Mouse (Mus musculus): ENCODE measurements around the gene Zfp36l1.

Zfp36l1 gene

DNA sequence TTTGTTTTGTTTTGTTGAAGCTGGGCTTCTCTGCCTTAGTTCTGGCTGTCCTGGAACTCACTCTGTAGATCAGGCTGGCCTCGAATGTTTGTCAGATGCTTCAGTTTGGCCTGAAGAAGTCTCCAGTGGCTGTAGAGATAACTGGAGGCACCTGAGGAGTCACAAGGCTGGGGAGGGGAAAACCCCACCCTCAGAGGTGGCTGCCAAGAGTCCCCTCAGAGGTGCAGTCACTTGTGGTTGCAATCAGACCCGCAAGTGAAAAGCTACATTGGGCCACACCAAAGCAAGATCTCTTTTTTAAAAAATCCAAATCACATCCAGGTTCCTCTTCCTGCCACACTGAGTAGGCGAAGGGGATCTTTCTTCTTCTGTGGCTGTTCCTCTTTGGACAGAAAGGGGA is 43.8 kb downstream of the Zfp36l1 start:
- DNase-seq (ENCODE audit: low spot score) = no peak

DNA sequence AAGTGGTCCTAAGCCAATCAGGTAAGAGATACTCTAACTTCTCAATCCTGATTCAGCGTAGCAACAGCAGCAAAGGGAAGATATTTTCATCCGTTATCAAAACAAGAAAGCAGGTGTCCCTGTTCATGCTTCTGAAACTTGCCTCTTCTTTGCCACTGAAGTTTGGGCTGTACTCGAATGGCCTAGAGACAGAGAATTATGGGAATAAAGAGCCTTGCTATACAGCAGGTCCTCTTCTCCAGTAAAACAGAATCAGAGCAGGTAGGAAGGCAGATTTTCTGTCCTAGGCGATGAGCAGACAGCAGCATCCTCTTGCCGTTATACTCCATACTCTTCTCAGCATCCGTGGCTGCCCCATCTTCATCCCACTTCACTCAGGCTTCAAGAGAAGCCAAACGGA is 44.8 kb downstream of the Zfp36l1 start:
- DNase-seq (ENCODE audit: low spot score) = no peak

DNA sequence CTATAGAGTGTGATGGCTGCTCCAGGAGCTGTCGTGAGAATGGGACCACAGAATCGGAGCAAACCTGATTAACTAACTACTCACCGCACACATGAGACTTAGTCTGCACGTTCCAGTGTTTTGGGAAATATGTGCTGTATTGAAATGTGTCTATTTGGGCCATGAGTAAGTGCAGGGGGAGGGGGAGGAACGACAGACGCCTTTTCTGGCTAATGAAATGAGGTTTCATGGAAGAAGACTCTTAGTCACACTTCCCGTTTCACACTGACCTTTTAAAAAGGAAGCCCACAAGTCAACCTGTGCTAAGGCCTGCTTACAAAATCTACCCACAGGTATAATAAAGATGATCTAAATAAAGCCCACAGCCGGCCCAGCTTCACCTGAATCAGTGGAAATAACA is 47.8 kb downstream of the Zfp36l1 start:
- no peak for DNase-seq (ENCODE audit: low spot score)

DNA sequence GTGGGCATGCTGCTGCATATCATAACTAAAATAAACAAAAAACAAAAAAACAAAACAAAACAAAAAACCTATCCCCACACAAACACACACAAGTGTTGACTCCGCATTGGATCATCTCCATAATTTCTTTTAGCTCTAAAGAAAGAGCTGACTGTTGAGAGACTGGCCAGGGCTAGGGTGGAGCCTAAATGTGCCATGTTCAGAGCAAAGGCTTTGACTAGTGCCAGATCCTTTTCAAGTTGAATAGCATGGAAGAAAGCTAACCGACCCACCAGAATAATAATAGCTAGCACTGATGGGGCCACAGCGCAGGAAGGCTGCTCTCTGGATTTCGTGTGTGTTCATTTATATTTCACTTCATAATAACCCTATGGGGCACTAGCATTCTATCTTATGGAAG is 48.5 kb downstream of the Zfp36l1 start:
- DNase-seq (ENCODE audit: low spot score) = no peak

DNA sequence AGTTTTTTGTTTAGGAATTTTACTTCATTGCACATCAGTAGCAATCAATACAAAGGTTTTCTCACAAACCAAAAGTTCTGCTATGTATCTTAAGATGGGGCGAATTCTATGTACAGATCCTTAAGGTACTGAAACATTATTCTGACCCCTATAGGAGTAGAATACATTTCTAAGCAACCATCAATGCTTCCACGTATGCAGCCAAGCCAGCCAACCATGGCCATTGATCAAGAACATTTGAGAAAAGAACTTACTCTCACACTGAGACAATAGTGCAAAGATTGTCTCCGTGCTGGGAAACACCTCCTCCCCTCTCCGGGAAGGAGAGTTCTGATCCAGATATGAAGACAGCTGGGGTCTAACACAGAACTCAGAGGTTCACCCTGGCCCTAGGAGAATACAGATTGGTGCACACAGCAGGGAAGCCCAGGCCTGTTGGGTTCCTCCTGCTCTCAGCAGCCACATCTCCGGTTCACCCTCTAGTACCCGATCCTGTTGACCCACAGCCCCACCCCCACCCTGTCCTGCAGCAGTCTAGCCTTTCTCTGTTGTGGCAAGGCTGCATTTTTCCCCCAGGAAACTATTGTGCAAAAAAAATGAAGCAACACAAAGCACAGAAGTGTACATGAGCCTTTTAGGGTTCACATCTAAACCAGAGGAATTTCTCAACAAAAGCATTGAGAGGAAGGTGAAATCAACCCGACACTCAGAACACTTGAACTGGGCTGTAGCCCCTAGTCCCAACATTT is 49.2 kb downstream of the Zfp36l1 start:
- DNase-seq (ENCODE audit: low spot score) = no peak

DNA sequence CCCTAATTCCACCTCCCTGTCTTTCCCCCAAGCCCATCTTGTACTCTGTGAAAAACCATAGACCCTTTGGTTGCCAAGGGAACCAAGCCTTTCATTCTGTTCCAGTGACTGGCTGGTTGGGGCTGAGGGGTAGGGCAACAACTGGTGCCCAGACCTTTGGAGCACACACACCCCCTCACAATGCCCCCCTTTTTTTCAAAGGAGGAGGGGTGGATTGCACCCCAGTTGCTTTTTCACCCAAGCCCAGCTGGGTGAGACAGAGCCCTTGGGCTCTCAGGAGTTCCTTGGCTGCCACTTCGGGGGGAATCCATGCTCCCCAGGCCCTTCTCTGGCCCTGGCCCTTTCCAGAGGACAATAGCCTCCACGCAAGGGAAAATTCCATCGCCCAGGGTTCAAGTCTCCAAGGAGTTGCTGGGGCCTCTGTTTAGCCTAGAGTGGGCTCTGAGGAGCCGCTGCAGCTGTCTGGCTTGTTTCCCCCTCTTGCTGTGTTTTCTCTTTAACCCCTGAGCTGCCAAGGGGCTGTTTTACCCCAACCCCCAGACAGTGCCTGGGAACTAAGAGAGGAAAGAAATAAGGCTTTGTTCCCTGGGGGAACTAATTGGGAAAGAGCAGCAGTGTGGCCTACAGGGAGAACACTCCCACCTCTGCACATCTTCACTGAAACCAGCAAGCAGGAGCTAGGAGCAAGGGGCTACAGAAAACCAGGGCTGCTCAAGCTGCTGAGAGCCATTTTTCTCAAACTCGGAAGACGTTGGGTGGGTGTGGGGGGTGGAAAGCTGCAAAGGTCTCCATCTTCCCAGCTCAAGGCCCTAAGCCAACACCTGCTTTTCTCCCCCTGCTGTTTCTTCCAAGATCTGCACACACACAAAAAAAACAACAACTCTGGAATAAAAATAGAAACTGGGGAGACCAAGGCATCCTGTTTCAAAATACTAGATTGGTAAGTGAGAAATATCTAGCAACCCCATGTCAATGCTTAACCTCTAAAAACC is 50.1 kb downstream of the Zfp36l1 start:
- DNase-seq (ENCODE audit: low spot score) = no peak

DNA sequence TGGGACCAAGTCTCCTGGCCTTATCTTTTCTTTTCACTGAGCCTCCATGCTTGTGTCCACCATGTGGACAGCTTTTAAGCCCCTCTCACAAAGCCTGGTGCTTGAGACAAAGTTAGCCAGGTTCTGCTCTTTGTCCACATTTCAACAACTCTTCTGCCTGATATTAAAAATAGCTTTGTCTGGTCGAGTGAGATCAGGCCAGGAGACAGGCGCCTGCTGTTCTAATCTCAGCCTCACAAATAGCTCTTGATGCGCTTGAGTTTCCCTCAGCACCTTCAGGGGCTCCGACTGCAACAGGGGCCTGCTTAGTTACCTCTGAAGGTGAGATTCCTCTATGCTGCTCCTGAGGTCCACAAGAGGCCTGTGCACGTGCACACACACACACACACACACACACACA is 51.0 kb downstream of the Zfp36l1 start:
- DNase-seq (ENCODE audit: low spot score) = no peak

DNA sequence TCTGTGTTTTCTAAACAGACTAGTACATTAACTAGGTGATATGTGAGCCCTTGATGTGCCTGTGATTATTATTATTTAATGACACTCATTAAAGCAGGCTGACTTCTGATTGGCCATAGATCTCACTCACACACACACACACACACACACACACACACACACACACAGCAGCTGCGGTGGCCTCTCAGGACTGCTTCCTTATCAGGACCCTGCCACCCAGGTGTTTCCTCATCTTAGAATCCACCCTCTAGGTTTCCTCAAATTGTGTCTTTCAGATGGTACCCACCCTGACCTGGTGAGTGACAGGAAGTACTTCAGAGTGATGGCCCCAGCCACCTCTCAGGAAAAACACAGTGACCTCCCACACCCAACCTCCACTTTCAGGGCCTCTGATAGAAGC is 52.0 kb downstream of the Zfp36l1 start:
- DNase-seq (ENCODE audit: low spot score) = no peak

DNA sequence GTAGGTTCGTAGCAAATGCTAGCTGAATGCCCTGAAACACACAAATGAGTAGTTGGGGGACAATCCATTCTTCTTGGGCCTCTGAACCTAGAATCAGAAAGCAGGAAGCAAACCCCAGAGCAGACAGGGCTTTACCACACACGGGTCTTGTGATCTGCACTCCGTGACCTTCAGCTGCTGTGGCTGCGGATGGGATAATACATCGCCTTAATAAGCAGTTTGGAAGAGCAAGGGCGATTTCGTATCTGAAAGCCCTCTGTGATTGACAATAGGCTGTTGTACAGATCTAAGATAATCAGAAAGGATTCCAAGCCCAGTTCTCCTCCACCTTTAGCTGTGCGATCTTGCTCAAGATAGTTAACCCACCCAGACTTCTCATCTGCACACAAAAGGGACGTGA is 52.5 kb downstream of the Zfp36l1 start:
- no peak for DNase-seq (ENCODE audit: low spot score)

DNA sequence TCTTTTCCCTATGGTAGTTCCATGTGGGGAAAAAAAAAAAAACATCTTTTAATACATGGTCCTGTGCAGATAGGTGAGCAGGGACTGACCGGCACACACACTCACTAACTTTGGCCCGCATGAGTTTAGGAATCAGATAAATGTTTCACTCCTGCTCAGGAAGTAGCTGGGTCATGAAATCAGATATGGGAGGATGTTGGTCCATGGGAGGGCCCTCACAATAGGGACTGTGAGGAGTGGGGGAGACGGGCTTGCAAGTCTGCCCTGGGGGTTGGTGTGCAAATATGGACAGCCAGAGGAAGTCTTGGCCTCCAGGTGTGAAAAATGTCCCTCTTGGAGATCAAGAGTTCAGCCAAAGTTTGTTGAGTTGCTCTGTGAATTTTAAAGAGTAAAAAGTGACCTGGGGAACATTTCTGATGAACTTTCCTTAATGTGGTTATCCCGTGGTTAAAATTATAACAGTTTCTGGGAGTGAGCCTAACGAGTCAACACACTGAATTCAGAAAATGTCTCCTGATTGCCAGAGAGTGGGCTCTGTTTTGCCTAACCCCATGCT is 53.0 kb downstream of the Zfp36l1 start:
- DNase-seq (ENCODE audit: low spot score) = no peak

All from ovary, postnatal 10 days (tissue).